Mouse (Mus musculus) lung, postnatal 4 days (tissue): ENCODE data around the gene Stard3.

ENCODE experiments used
- DNase-seq, 2 experiments: peaks; one replicate each; pipeline ENCODE4 v3.0.0; 2021

The Stard3 gene

GRCm38 (mm10) chr11:98358161-98359083 is at the start of gene Stard3:
Gene Stard3, plus strand, starts transcription at chr11:98358368.
- peak; percentile 94 to 95 for DNase-seq

GRCm38 (mm10) chr11:98313790-98314323 is 44.3 kb upstream of the Stard3 start:
- DNase-seq: peak; percentile 57 to 73

- DNase-seq: no peak
Observed at GRCm38 (mm10) chr11:98317479-98317878, 40.7 kb upstream of the Stard3 start.

GRCm38 (mm10) chr11:98318421-98319116 is 39.6 kb upstream of the Stard3 start:
- DNase-seq: no peak

- no peak for DNase-seq
Observed at GRCm38 (mm10) chr11:98319120-98319519, 39.0 kb upstream of the Stard3 start.

GRCm38 (mm10) chr11:98319544-98319943 is 38.6 kb upstream of the Stard3 start:
- no peak for DNase-seq

- DNase-seq: no peak
Observed at GRCm38 (mm10) chr11:98319944-98320343, 38.2 kb upstream of the Stard3 start.

GRCm38 (mm10) chr11:98320381-98320780 is 37.8 kb upstream of the Stard3 start:
- DNase-seq: no peak

GRCm38 (mm10) chr11:98320806-98321676 is 37.1 kb upstream of the Stard3 start:
- DNase-seq: no peak

GRCm38 (mm10) chr11:98321677-98322003 is 36.5 kb upstream of the Stard3 start:
- no peak for DNase-seq

GRCm38 (mm10) chr11:98322159-98322558 is 36.0 kb upstream of the Stard3 start:
- no peak for DNase-seq

GRCm38 (mm10) chr11:98323136-98323866 is 34.9 kb upstream of the Stard3 start:
- no peak for DNase-seq

GRCm38 (mm10) chr11:98323933-98324332 is 34.2 kb upstream of the Stard3 start:
- DNase-seq: peak in 1 of 2 experiments; percentile 37

- no peak for DNase-seq
Observed at GRCm38 (mm10) chr11:98325191-98325820, 32.9 kb upstream of the Stard3 start.

GRCm38 (mm10) chr11:98325821-98326218 is 32.3 kb upstream of the Stard3 start:
- DNase-seq: no peak

- DNase-seq: no peak
Observed at GRCm38 (mm10) chr11:98326741-98327135, 31.4 kb upstream of the Stard3 start.

- DNase-seq: no peak
Observed at GRCm38 (mm10) chr11:98327136-98328030, 30.8 kb upstream of the Stard3 start.

GRCm38 (mm10) chr11:98328031-98328370 is 30.2 kb upstream of the Stard3 start:
- DNase-seq: no peak

GRCm38 (mm10) chr11:98328371-98329069 is 29.6 kb upstream of the Stard3 start:
- no peak for DNase-seq
